Mouse (Mus musculus) ovary, postnatal 36 days (tissue): ENCODE results near the gene Kcnq1.

Experiments used
- DNase-seq: peaks from one replicate; pipeline ENCODE4 v3.0.0; 2022; ENCODE audit warnings: low spot score, mixed read lengths

Gene Kcnq1

GRCm38 (mm10) chr7:143313572-143314319, 207.6 kb downstream of the Kcnq1 start:
- peak; percentile 53 for DNase-seq

- DNase-seq: no peak
Observed at GRCm38 (mm10) chr7:143318512-143318911, 212.3 kb downstream of the Kcnq1 start.

- peak; percentile 19 for DNase-seq
Observed at GRCm38 (mm10) chr7:143320367-143320766, 214.2 kb downstream of the Kcnq1 start.

GRCm38 (mm10) chr7:143325051-143325450, 218.9 kb downstream of the Kcnq1 start:
- no peak for DNase-seq

GRCm38 (mm10) chr7:143328185-143328915, 222.2 kb downstream of the Kcnq1 start:
- no peak for DNase-seq

GRCm38 (mm10) chr7:143329110-143329810, 223.1 kb downstream of the Kcnq1 start:
- no peak for DNase-seq

- DNase-seq: no peak
Observed at GRCm38 (mm10) chr7:143333040-143333439, 226.9 kb downstream of the Kcnq1 start.

GRCm38 (mm10) chr7:143333604-143334003, 227.4 kb downstream of the Kcnq1 start:
- no peak for DNase-seq

DNA sequence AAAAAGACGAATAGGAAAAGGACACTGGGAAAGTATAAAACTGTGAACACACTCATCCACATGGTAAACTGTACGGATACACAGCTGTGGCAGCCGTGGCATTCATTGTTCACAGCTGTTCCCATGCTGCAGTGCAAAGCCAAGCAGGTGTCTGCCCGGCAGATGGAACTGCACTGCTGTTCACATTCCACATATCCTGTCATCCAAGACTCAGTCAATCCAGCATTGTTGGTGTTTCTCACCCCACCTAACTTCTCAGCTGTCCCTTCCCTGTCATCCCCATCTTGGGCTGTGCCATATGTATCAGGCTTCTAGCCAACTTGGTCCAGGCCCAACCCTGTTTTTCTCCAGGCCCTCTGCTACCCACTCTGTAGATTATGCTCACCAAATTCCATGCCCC, 232.5 kb downstream of the Kcnq1 start:
- DNase-seq: no peak

DNA sequence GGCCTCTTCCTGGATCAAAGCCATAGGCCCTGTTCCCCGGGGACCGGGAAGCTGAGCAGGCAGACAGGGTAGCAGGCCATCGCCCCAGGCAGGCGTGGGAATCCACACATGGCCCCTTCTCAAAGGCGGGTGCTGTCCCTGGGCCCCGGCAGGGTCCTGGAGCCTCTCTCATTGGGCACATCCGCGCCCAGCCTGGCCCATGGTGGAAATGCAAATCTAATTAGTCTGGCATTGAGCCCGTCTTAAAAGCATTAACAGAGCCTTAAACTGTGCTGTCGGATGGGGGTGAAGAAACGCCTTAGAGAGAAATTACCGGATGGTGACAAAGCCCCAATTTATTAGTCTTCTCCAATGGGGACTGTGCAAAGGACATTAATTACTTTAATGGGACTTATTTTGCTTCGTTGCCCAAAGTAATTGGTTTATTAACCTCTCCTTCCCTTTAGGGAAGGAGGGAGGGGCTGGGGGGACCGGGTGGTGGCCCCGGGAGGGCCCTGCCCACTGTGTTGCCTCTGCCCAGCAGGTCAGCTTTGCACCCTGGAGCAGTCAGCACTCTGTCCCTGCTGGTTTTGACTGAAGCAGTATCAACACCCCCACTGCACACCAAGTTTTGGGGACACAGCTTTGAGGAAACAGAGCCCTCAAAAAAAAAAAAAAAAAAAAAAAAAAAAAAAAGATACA, 234.6 kb downstream of the Kcnq1 start:
- DNase-seq: no peak

DNA sequence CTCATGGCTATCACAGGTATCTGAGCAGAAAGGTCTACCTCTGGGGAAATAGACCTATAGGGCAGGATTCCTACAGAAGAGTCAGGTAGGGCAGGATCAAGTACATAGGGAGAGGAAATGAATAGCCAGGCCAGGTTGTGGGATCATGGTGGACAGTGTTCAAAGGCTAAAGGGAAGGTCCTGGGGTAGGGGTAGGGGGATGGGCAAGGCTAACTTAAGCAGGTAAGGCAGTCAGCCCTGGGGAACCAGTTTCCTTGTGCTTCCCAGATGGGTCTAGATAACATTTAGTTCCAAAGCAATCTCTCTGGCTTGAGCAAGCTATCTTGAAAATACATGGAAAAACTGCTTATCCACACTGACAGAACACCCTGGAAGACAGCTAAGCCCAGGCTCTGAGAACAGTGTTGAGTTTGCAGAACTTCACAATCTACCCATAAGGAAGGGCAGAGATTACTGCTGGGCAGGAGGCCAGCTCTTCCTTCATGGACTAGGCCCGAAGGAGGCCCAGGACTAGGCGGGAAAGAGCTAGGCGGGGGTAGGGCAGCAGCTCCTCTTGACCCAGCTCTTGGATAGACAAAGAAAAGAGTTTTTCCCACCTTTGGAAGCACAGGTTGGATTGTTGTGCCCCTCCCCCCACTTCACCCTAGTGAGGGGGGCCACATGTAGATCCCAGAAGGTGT, 235.3 kb downstream of the Kcnq1 start:
- peak; percentile 21 for DNase-seq

DNA sequence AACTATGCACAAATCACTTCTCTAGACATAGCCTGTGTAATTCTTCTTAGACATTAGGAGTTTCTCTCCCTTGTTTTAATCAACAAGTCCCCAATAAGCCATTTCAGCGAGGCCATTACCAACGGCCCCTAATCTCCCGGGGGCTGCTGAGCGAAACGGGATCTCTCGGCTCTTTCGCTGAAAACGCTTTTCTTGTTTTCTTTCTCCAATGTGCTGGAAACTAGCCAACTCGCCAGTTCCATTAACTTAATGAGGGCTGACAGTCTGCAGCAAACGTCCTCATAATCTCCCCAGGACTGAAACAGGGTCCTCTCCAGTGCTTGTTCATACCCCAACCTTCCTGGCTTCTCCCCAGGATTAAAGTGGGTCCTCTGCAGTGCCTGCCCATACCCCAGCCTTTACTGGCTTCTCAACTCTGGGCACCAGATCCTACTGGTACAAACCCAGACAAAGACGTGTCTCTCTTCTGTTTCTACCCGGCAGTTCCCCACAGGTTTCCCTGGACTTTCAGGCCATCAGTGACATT, 237.7 kb downstream of the Kcnq1 start:
- DNase-seq: no peak

GRCm38 (mm10) chr7:143349287-143349686, 243.1 kb downstream of the Kcnq1 start:
- DNase-seq: no peak

- DNase-seq: no peak
Observed at GRCm38 (mm10) chr7:143349848-143350247, 243.7 kb downstream of the Kcnq1 start.

DNA sequence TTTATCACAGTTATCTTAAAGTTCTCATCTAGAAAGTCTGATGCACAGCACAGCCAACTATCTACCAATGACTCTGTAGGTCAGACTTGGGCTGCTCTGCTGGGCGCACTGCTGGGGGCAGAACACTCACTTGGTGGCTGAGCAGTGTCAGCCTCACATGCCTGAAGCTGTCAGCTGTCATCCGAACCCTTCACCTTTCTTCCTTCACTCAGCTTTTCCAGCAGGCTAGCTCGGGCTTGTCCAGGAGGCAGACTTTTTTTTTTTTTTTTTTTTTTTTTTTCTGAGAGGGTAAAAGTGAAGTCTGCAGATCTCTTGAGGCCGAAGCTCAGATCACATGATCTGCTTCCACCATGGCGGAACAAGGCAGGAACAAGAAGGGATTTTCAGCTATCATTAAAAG, 249.7 kb downstream of the Kcnq1 start:
- DNase-seq: no peak

- DNase-seq: no peak
Observed at GRCm38 (mm10) chr7:143357109-143357508, 250.9 kb downstream of the Kcnq1 start.

DNA sequence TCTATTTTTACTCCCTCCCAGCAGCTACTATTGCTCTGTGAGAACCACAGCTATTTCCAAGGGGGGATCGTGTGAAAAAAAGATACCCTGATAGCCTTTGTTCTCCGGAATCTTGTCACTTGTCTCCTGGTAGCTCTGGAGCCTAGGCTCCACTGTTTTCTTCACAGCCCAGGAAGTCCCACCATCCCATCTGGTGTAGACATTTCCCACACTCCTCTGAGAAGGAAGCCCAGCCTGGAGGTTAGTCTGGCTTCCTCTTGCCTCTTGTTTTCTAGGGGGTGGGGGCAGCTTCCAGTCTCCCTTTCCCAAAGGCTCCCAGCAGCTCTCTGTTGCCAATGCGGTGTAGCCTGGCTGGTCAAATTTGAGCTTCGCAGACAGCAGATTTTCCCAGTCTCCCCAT, 251.7 kb downstream of the Kcnq1 start:
- DNase-seq: no peak

- DNase-seq: no peak
Observed at GRCm38 (mm10) chr7:143359762-143360161, 253.6 kb downstream of the Kcnq1 start.

- no peak for DNase-seq
Observed at GRCm38 (mm10) chr7:143360776-143361175, 254.6 kb downstream of the Kcnq1 start.

DNA sequence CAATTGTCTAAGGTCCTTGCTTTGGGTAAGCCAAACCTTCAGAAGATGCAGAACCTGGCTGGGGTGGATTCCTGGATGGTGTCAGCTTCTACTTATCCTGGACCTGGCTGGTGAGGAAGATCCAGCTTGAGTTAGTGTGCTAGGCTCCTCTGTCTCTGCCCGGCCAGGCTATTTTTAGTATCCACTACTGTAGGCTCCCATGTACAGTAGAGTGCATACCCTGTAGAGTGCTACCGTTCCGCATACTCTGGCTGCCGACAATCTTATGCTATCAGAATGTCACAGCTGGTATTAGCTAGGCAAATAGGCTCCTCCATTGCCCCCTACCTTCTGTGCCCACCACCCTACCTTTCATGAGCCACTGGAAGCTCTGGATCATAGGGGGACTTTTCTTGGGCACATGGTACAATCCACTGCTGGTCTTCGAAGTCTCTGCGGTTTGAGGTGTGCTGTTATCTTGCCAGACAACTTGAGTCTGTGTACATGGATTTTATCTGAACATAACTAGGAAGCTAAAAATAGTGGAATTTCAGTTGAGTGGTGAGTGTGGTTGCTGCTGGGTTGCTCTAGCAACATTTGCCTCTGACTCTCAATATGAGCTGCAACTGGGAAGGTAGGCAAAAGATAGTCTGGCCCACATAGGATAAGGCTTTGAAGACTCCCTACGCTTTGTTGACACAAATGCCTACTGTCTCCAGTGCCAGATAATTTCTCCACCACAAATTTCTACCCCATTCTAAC, 258.1 kb downstream of the Kcnq1 start:
- no peak for DNase-seq
